Mouse (Mus musculus) embryonic facial prominence, embryonic 11.5 days (tissue): ENCODE measurements around the gene Entpd8. TPM values are rescaled to one million over a fixed set of nuclear protein-coding genes. Genes with fewer than 3 reads are reported as not detected.

ENCODE experiments used
- ATAC-seq: fragments of 200-750 bp; cut with Nextera tagmentation; replicated peaks from 2 replicates; pipeline ENCODE4 v1.8.0; 2017; ENCODE audit warnings: low read depth; ENCODE audit not compliant: insufficient number of reproducible peaks, low FRiP score, low TSS enrichment
- DNase-seq: peaks from one replicate; pipeline ENCODE4 v3.0.0-alpha.2; 2015; ENCODE audit warnings: low spot score
- H3K27ac ChIP-seq: fragments of 300-500 bp; sonication (generic); replicated peaks from 2 replicates; pipeline ENCODE4 v1.5.1; 2014; ENCODE audit warnings: mild to moderate bottlenecking, low read depth, low read length, control low read depth
- H3K27me3 ChIP-seq: fragments of 300-500 bp; sonication (generic); 2 replicates; pipeline ENCODE4 v1.6.1; 2014; ENCODE audit warnings: mild to moderate bottlenecking, low read length, moderate library complexity, mixed read lengths; ENCODE audit not compliant: control insufficient read depth, insufficient read depth
- H3K36me3 ChIP-seq: fragments of 300-500 bp; sonication (generic); replicated peaks from 2 replicates; pipeline ENCODE4 v1.6.1; 2014; ENCODE audit warnings: low read depth, mild to moderate bottlenecking, low read length, moderate library complexity, mixed read lengths; ENCODE audit not compliant: control insufficient read depth, insufficient read depth
- H3K4me1 ChIP-seq: fragments of 300-500 bp; sonication (generic); 2 replicates; pipeline ENCODE4 v1.6.1; 2014; ENCODE audit warnings: low read length, mixed read lengths; ENCODE audit not compliant: control insufficient read depth, insufficient read depth
- H3K4me2 ChIP-seq: fragments of 300-500 bp; sonication (generic); 2 replicates; pipeline ENCODE4 v1.6.1; 2014; ENCODE audit warnings: low read depth, mild to moderate bottlenecking, control low read depth, low read length, moderate library complexity
- H3K4me3 ChIP-seq: fragments of 300-500 bp; sonication (generic); 2 replicates; pipeline ENCODE4 v1.5.1; 2014; ENCODE audit warnings: low read depth, low read length, control low read depth
- H3K9ac ChIP-seq: fragments of 300-500 bp; sonication (generic); replicated peaks from 2 replicates; pipeline ENCODE4 v1.6.1; 2014; ENCODE audit warnings: mild to moderate bottlenecking, control low read depth, low read length
- H3K9me3 ChIP-seq: fragments of 300-500 bp; sonication (generic); replicated peaks from 2 replicates; pipeline ENCODE4 v1.6.1; 2016; ENCODE audit warnings: mild to moderate bottlenecking, low read length, inconsistent platforms, mixed read lengths; ENCODE audit not compliant: control insufficient read depth
- WGBS: fragments of 180-500 bp; shearing (Covaris S2); extraction: QIAGEN DNeasy Blood & Tissue Kit; methylation state at CpG from one replicate; pipeline ENCODE4 v1.1.7; 2014; 5-methylcytosine and 5-hydroxymethylcytosine counted together
- polyA plus RNA-seq: library from polyadenylated mRNA; unstranded; fragments of >200 nt; fragmentation: Nextera tagmentation; extraction: Ambion mirVana; gene quantifications from 2 replicates; pipeline ENCODE4 v1.2.1, GENCODE M21; 2014

Entpd8 gene
- polyA plus RNA-seq = not detected in 2 replicates

DNA sequence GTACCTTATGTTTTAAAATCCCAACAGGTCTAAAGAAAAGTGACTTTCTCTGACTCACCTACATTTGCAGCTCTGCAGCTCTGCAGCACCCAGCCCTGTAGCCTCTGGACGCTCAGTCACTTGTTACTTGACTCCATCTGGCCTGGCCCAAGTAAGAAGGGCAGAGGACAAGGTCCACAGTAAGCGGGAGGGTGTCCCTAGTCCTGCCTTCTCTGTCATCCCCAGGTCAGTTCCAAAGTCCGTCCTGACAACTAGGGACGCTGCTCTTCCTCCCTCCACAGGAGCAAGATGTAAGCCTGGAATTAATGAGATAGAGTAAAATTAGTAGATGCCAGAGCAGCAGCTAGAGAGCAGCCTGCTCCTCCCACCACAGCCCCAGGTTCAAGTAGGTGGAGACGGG is at the start of gene Entpd8:
TSS of gene Entpd8 (plus strand) at position 229 of the 400 bp plus-strand sequence.
- no peak within 1 kb of the TSS for H3K4me3 ChIP-seq
- WGBS = 69% methylated on average over 5 of the region's 5 CpGs
- no peaks in the 10 kb centered on the region for H3K9me3 ChIP-seq
- no peaks in the 10 kb centered on the region for H3K36me3 ChIP-seq
- H3K9ac ChIP-seq = no peak within 1 kb of the TSS
- no peaks in the 10 kb centered on the region for H3K27me3 ChIP-seq
- no peak within 1 kb of the TSS for H3K27ac ChIP-seq
- DNase-seq (no peak), ATAC-seq (no peak)
- H3K4me1 ChIP-seq = no peaks in the 10 kb centered on the region
- H3K4me2 ChIP-seq = no peak within 1 kb of the TSS

DNA sequence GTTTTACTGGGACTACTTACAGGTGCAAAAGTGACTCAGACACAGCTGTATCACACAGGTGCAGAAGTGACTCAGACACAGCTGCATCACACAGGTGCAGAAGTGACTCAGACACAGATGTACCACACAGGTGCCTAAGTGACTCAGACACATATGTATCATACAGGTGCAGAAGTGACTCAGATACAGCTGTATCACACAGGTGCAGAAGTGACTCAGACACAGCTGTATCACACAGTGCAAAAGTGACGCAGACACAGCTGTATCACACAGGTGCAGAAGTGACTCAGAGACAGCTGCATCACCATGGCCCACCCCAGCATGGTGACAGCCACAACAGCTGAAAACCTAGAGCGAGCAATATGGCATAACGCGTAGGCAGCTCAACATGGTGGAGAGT is 45.1 kb upstream of the Entpd8 start:
- H3K4me1 ChIP-seq = no peaks in the 10 kb centered on the region
- no peaks in the 10 kb centered on the region for H3K27me3 ChIP-seq
- no peak overlapping the region for H3K4me2 ChIP-seq
- H3K27ac ChIP-seq = no peak overlapping the region
- ATAC-seq (no peak), DNase-seq (no peak)
- no peaks in the 10 kb centered on the region for H3K36me3 ChIP-seq
- no peak overlapping the region for H3K4me3 ChIP-seq
- H3K9ac ChIP-seq = no peak overlapping the region
- 89% methylated on average over 4 of the region's 4 CpGs for WGBS
- no peaks in the 10 kb centered on the region for H3K9me3 ChIP-seq

DNA sequence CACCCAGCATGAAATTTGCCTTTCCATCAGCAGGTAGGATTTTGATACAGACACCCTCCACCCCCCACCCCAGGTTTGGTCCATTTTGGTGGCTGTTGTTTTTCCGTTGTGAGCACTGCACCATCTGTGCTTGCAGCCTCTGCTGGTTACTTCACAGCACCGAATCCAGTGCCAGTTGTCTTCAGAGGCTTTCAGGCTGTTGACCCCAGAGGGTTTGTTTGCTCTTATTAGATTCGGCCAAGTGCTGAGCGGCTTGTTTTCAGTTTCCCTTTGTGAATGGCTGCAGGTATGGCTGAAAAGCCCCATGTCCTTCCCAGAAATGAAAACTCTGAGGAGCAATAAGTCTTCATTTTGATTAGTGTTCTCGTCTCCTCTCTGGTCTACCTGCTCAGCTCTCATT is 40.0 kb upstream of the Entpd8 start:
- Histone ChIP-seq H3K27ac (no peak overlapping the region), H3K4me3 (no peak overlapping the region), H3K9me3 (no peaks in the 10 kb centered on the region), H3K4me1 (no peaks in the 10 kb centered on the region), H3K36me3 (no peaks in the 10 kb centered on the region), H3K9ac (no peak overlapping the region), H3K4me2 (no peak overlapping the region), H3K27me3 (no peaks in the 10 kb centered on the region)
- DNase-seq (no peak), ATAC-seq (no peak)
- WGBS = 87% methylated on average over 5 of the region's 5 CpGs

DNA sequence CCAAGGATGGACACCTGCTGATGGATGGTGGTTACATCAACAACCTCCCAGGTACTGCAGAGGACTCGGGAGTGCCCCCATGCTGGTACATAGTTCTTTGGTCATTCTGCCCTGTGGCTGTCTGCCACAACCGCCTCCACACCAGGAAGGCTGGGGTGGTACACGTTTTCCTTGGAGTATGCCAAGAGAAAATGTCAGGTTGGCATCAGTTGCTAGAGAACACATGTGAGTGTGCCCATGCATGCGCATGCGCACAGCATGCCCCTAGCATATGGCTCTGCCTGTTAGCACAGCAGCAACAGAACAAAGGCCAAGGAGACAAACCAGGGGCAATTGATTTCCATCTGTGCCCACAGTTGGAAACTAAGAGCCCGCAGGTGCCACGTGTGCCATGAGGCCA is 29.2 kb upstream of the Entpd8 start:
- H3K27ac ChIP-seq = no peak overlapping the region
- no peak overlapping the region for H3K9ac ChIP-seq
- ATAC-seq (no peak), DNase-seq (no peak)
- H3K4me3 ChIP-seq = no peak overlapping the region
- peaks cover 4% of the 10 kb centered on the region; the same call in 1 of the 2 replicates for H3K4me1 ChIP-seq
- H3K9me3 ChIP-seq = no peaks in the 10 kb centered on the region
- 86% methylated on average over 7 of the region's 7 CpGs for WGBS
- no peaks in the 10 kb centered on the region for H3K27me3 ChIP-seq
- H3K36me3 ChIP-seq = no peaks in the 10 kb centered on the region
- H3K4me2 ChIP-seq = no peak overlapping the region

DNA sequence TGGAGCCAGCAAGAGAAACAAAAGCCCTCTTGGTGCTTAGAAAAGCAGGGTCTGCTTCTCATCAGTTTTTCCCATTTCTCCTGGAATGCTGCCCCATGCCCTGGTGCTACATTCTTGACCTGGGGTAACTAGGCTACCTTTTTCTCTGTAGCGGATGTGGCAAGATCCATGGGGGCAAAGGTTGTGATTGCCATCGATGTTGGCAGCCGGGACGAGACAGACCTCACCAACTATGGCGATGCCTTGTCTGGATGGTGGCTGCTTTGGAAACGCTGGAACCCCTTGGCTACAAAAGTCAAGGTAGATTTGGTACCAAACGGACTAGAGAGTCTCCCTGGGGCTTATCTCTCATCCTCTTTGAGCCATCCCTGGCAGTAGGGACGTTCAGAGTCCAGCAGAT is 28.7 kb upstream of the Entpd8 start:
- Histone ChIP-seq H3K9ac (no peak overlapping the region), H3K27me3 (no peaks in the 10 kb centered on the region), H3K36me3 (no peaks in the 10 kb centered on the region), H3K4me3 (no peak overlapping the region), H3K4me1 (peaks cover 4% of the 10 kb centered on the region; the same call in 1 of the 2 replicates), H3K27ac (no peak overlapping the region), H3K9me3 (no peaks in the 10 kb centered on the region), H3K4me2 (no peak overlapping the region)
- WGBS = 83% methylated on average over 8 of the region's 8 CpGs
- ATAC-seq (no peak), DNase-seq (no peak)

DNA sequence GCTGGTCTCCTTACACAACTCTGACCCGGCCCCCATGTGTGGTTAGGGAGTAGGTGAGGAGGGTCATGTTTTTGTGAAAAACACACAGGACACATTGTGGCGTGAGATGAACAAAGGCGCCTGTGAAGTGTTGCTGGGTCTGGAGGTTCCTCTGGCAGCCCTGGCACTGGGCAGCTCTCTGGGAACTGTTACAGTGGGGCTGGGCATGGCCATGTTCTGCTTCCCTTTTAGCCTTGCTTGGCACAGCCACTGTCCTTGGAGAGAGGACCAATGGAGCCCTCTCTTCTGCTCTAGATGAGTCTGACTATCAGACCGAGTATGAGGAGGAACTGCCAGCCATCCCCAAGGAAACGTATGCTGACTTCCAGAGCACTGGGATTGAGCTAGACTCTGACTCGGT is 27.0 kb upstream of the Entpd8 start:
- Histone ChIP-seq H3K4me3 (no peak overlapping the region), H3K4me1 (peaks cover 4% of the 10 kb centered on the region; the same call in 1 of the 2 replicates), H3K4me2 (no peak overlapping the region), H3K27ac (no peak overlapping the region), H3K9me3 (no peaks in the 10 kb centered on the region), H3K9ac (no peak overlapping the region), H3K36me3 (no peaks in the 10 kb centered on the region), H3K27me3 (no peaks in the 10 kb centered on the region)
- DNase-seq (no peak), ATAC-seq (no peak)
- WGBS = 86% methylated on average over 6 of the region's 6 CpGs

DNA sequence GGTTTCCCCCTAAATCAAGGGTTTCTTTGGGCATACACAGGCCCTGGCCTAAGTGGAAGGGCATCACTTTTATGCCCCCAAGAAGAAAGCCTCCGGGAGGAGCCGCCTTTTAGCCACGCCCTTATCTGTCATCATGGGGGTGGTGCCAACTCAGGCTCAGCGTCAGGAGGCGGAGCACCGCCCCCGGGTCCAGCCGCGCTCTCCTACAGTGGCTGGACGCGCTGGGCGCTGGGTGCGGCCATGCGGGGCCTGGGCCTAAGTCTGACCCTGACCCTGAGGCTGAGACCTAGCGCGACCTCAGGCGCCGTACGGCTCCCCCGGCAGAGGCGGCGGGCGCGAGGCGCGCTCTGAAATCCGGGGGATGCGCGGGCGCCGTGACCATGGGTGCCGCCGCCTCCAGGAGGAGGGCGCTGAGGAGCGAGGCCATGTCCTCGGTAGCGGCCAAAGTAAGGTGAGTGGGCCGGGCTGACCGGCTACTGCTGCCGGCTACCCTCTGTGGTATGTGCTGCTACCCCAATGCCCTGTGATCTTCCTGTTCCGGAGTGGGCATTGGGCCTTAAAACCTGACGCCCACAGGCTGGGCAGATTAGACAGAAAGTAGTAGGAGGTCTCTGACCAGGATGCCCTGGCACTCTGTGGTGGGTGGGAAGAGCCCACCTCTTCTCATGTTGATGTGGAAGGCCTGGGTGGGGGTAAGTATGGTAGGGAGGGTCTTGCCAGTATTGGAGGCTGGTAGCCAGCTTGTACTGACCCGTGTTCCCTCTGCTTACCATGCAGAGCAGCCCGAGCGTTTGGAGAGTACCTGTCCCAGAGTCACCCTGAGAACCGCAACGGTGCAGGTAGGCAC is 25.7 kb upstream of the Entpd8 start, which contains the start of gene Nsmf:
TSS of gene Nsmf (plus strand) at position 135 of the 847 bp plus-strand sequence.
- peak; percentile 88 for DNase-seq
- Histone ChIP-seq H3K4me1 (peaks cover 4% of the 10 kb centered on the region; the same call in 1 of the 2 replicates), H3K9me3 (no peaks in the 10 kb centered on the region), H3K36me3 (no peaks in the 10 kb centered on the region), H3K27ac (peak within 1 kb of the TSS; percentile 47; the same call in 1 of the 2 replicates), H3K27me3 (no peaks in the 10 kb centered on the region), H3K9ac (peak within 1 kb of the TSS; percentile 86), H3K4me2 (peak within 1 kb of the TSS; percentile 82), H3K4me3 (peak within 1 kb of the TSS; percentile 81)
- 5% methylated on average over 47 of the region's 47 CpGs for WGBS
- ATAC-seq = peak; percentile 87

DNA sequence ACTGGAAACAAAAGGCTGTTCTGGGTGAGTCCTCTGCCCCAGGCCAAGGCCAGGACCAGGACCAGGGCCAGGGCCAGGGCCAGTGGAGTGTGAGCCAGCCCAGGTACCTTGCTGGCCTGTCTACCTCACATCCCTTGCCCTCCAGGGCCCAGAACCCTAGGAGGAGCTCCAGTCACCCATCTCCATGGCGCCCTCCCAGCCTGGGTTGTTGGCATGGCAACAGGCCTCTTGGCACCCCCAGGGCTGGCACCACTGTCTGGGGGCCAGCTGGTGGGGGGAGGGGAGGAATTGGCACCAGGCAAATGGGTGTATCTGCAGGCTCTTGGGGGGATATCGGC is 25.1 kb upstream of the Entpd8 start:
- Histone ChIP-seq H3K4me3 (peak overlapping the region; percentile 81), H3K9ac (peak overlapping the region; percentile 86), H3K4me1 (peaks cover 4% of the 10 kb centered on the region; the same call in 1 of the 2 replicates), H3K36me3 (no peaks in the 10 kb centered on the region), H3K27me3 (no peaks in the 10 kb centered on the region), H3K4me2 (peak overlapping the region; percentile 82), H3K9me3 (no peaks in the 10 kb centered on the region), H3K27ac (no peak overlapping the region)
- DNase-seq (no peak), ATAC-seq (peak; percentile 20; the same call in 1 of the 2 replicates)
- 72% methylated on average over 2 of the region's 2 CpGs for WGBS
